Mouse (Mus musculus): ENCODE data around the gene Sftpa1. TPM values are rescaled to one million over a fixed set of nuclear protein-coding genes. Genes with fewer than 3 reads are reported as not detected.

The Sftpa1 gene
- total RNA-seq, 1 experiment = not detected

DNA sequence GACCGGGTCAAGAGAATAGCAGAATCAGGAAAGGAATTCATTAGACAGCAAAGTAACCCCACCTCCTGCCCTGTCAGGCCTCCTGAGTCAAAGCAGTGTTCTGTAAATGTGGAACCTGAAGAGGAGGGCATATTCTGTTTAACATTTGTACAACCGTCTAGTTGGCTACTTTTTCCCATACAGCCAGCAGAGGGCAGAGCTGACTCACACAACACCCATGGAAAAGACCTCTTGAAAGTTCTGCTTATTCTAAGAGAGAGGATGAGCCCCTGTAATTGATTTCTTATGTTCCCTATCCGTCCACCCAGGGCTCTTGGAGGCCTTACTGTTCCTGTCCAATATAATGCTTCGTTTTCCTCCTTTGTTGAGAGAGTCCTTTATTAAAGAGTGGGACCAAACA, 3.6 kb upstream of the Sftpa1 start:
- Histone ChIP-seq H3K36me3 (ENCODE audit: control insufficient read depth, insufficient read depth, low read length, poor library complexity, severe bottlenecking) (no peaks in the 10 kb centered on the region), H3K27ac (ENCODE audit: insufficient read depth, low read depth, low read length, poor library complexity, severe bottlenecking) (no peak overlapping the region), H3K9ac (ENCODE audit: insufficient read depth, low read depth, low read length, poor library complexity, severe bottlenecking) (no peak overlapping the region), H3K9me3 (ENCODE audit: control insufficient read depth, insufficient read depth, low read depth, low read length) (no peaks in the 10 kb centered on the region), H3K4me3 (ENCODE audit: insufficient read depth in 1 of 2, low read depth in 1 of 2, low read length in 2 of 2, poor library complexity in 1 of 2, severe bottlenecking in 1 of 2) (no peak overlapping the region), H3K4me1 (ENCODE audit: control insufficient read depth in 2 of 2, insufficient read depth in 2 of 2, low read length in 2 of 2, poor library complexity in 1 of 2) (no peaks in the 10 kb centered on the region)
- in situ Hi-C loops (cut with MboI; ENCODE audit: low sequenced_read_pairs in 2 of 2, unreplicated experiment in 2 of 2) = no loop called here
- peak; percentile 40 for DNase-seq (ENCODE audit: low read depth, low spot score)
- TF ChIP-seq ZC3H11A (IDR thresholded peaks at IDR 0.05; ENCODE audit: borderline replicate concordance, low read depth, low read length) (peak; percentile 52; the same call in 1 of the 2 replicates), ZNF384 (IDR thresholded peaks at IDR 0.05; ENCODE audit: low read depth, low read length) (no peak), HCFC1 (IDR thresholded peaks at IDR 0.05; ENCODE audit: borderline replicate concordance, insufficient read depth, low read length) (no peak), CHD2 (IDR thresholded peaks at IDR 0.05; ENCODE audit: low read depth, low read length) (no peak), MAFK (IDR thresholded peaks at IDR 0.05; ENCODE audit: insufficient read depth, low read depth, low read length) (no peak)

DNA sequence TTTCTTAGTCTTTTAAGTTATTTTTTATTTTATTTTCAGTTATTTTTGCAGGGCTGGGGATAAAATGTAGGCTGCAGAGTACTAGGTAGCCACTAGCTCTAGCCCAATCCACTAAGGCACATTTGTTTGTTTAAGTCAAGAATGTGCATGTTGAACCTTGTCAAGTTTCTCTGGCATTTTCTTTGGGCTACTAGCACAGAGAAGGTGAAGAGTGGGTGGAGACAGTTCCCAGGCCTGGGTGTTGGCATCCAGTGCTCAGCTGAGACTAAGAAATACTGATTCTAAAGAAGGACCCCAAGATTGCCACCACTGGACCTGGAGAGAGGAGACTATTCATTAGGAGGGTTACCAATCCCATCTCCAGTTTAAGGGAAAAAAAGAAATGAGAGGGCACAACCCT, 5.4 kb downstream of the Sftpa1 start:
- in situ Hi-C loops (cut with MboI; ENCODE audit: low sequenced_read_pairs in 2 of 2, unreplicated experiment in 2 of 2) = no loop called here
- H3K4me3 ChIP-seq (ENCODE audit: insufficient read depth in 1 of 2, low read depth in 1 of 2, low read length in 2 of 2, poor library complexity in 1 of 2, severe bottlenecking in 1 of 2) = no peak overlapping the region
- no peak overlapping the region for H3K27ac ChIP-seq (ENCODE audit: insufficient read depth, low read depth, low read length, poor library complexity, severe bottlenecking)
- no peak overlapping the region for H3K9ac ChIP-seq (ENCODE audit: insufficient read depth, low read depth, low read length, poor library complexity, severe bottlenecking)
- TF ChIP-seq ZC3H11A (IDR thresholded peaks at IDR 0.05; ENCODE audit: borderline replicate concordance, low read depth, low read length) (no peak), MAFK (IDR thresholded peaks at IDR 0.05; ENCODE audit: insufficient read depth, low read depth, low read length) (no peak), ZNF384 (IDR thresholded peaks at IDR 0.05; ENCODE audit: low read depth, low read length) (no peak), CHD2 (IDR thresholded peaks at IDR 0.05; ENCODE audit: low read depth, low read length) (no peak), HCFC1 (IDR thresholded peaks at IDR 0.05; ENCODE audit: borderline replicate concordance, insufficient read depth, low read length) (no peak)
- no peaks in the 10 kb centered on the region for H3K9me3 ChIP-seq (ENCODE audit: control insufficient read depth, insufficient read depth, low read depth, low read length)
- DNase-seq (ENCODE audit: low read depth, low spot score) = no peak
- H3K36me3 ChIP-seq (ENCODE audit: control insufficient read depth, insufficient read depth, low read length, poor library complexity, severe bottlenecking) = no peaks in the 10 kb centered on the region
- H3K4me1 ChIP-seq (ENCODE audit: control insufficient read depth in 2 of 2, insufficient read depth in 2 of 2, low read length in 2 of 2, poor library complexity in 1 of 2) = no peaks in the 10 kb centered on the region

GRCm38 (mm10) chr14:41140686-41141085, 9.1 kb downstream of the Sftpa1 start:
- DNase-seq (ENCODE audit: low read depth, low spot score) = no peak
- no peak overlapping the region for H3K27ac ChIP-seq (ENCODE audit: insufficient read depth, low read depth, low read length, poor library complexity, severe bottlenecking)
- in situ Hi-C loops (cut with MboI; ENCODE audit: low sequenced_read_pairs in 2 of 2, unreplicated experiment in 2 of 2) = no loop called here
- TF ChIP-seq MAFK (IDR thresholded peaks at IDR 0.05; ENCODE audit: insufficient read depth, low read depth, low read length) (no peak), HCFC1 (IDR thresholded peaks at IDR 0.05; ENCODE audit: borderline replicate concordance, insufficient read depth, low read length) (no peak), ZC3H11A (IDR thresholded peaks at IDR 0.05; ENCODE audit: borderline replicate concordance, low read depth, low read length) (no peak), CHD2 (IDR thresholded peaks at IDR 0.05; ENCODE audit: low read depth, low read length) (no peak), ZNF384 (IDR thresholded peaks at IDR 0.05; ENCODE audit: low read depth, low read length) (no peak)
- H3K9me3 ChIP-seq (ENCODE audit: control insufficient read depth, insufficient read depth, low read depth, low read length) = no peaks in the 10 kb centered on the region
- H3K36me3 ChIP-seq (ENCODE audit: control insufficient read depth, insufficient read depth, low read length, poor library complexity, severe bottlenecking) = no peaks in the 10 kb centered on the region
- no peak overlapping the region for H3K4me3 ChIP-seq (ENCODE audit: insufficient read depth in 1 of 2, low read depth in 1 of 2, low read length in 2 of 2, poor library complexity in 1 of 2, severe bottlenecking in 1 of 2)
- no peak overlapping the region for H3K9ac ChIP-seq (ENCODE audit: insufficient read depth, low read depth, low read length, poor library complexity, severe bottlenecking)
- no peaks in the 10 kb centered on the region for H3K4me1 ChIP-seq (ENCODE audit: control insufficient read depth in 2 of 2, insufficient read depth in 2 of 2, low read length in 2 of 2, poor library complexity in 1 of 2)

DNA sequence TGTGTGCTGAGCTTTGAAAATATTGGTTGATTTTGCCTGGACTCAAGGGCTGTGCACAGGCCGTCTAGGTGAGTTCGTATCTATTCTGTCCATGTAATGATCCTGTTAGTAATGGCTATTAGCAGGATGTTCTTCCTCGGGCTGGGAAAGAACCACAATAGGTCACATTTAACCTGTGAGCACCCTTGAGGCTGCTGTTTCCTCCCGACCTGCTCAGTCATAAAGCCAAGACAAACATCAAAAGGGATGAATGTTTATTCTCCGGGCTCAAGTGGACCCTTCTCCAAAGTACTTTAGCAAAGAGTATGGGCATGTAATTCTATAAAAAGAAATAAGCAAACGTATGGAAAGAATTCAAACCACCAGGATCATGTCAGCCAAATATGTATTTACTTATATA, 14.5 kb downstream of the Sftpa1 start:
- DNase-seq (ENCODE audit: low read depth, low spot score) = no peak
- Histone ChIP-seq H3K9ac (ENCODE audit: insufficient read depth, low read depth, low read length, poor library complexity, severe bottlenecking) (no peak overlapping the region), H3K36me3 (ENCODE audit: control insufficient read depth, insufficient read depth, low read length, poor library complexity, severe bottlenecking) (no peaks in the 10 kb centered on the region), H3K9me3 (ENCODE audit: control insufficient read depth, insufficient read depth, low read depth, low read length) (no peaks in the 10 kb centered on the region), H3K4me1 (ENCODE audit: control insufficient read depth in 2 of 2, insufficient read depth in 2 of 2, low read length in 2 of 2, poor library complexity in 1 of 2) (no peaks in the 10 kb centered on the region), H3K4me3 (ENCODE audit: insufficient read depth in 1 of 2, low read depth in 1 of 2, low read length in 2 of 2, poor library complexity in 1 of 2, severe bottlenecking in 1 of 2) (no peak overlapping the region), H3K27ac (ENCODE audit: insufficient read depth, low read depth, low read length, poor library complexity, severe bottlenecking) (no peak overlapping the region)
- TF ChIP-seq HCFC1 (IDR thresholded peaks at IDR 0.05; ENCODE audit: borderline replicate concordance, insufficient read depth, low read length) (no peak), MAFK (IDR thresholded peaks at IDR 0.05; ENCODE audit: insufficient read depth, low read depth, low read length) (no peak), CHD2 (IDR thresholded peaks at IDR 0.05; ENCODE audit: low read depth, low read length) (no peak), ZNF384 (IDR thresholded peaks at IDR 0.05; ENCODE audit: low read depth, low read length) (no peak), ZC3H11A (IDR thresholded peaks at IDR 0.05; ENCODE audit: borderline replicate concordance, low read depth, low read length) (no peak)
- in situ Hi-C loops (cut with MboI; ENCODE audit: low sequenced_read_pairs in 2 of 2, unreplicated experiment in 2 of 2) = no loop called here

DNA sequence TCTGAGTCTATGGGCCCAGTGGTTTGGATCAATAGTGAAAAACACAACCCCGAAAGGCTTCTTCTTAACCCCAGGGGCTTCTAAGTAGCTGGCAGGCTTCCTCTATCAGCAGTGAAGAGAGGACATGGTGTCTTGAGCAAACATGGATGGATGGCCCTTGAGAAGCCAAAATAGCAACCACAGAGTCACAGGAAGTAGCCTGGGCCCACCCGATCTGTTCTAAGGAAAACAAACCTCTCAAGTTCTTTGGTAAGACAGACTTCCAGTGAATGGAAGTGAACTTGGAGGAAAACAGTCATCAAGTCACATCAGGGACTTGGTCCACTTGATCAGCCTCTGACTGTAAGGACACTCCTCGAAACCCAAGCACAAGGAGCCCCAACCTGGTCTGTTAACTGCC, 15.3 kb downstream of the Sftpa1 start:
- TF ChIP-seq MAFK (IDR thresholded peaks at IDR 0.05; ENCODE audit: insufficient read depth, low read depth, low read length) (no peak), ZNF384 (IDR thresholded peaks at IDR 0.05; ENCODE audit: low read depth, low read length) (no peak), ZC3H11A (IDR thresholded peaks at IDR 0.05; ENCODE audit: borderline replicate concordance, low read depth, low read length) (no peak), CHD2 (IDR thresholded peaks at IDR 0.05; ENCODE audit: low read depth, low read length) (no peak), HCFC1 (IDR thresholded peaks at IDR 0.05; ENCODE audit: borderline replicate concordance, insufficient read depth, low read length) (no peak)
- Histone ChIP-seq H3K9me3 (ENCODE audit: control insufficient read depth, insufficient read depth, low read depth, low read length) (no peaks in the 10 kb centered on the region), H3K27ac (ENCODE audit: insufficient read depth, low read depth, low read length, poor library complexity, severe bottlenecking) (no peak overlapping the region), H3K9ac (ENCODE audit: insufficient read depth, low read depth, low read length, poor library complexity, severe bottlenecking) (no peak overlapping the region), H3K4me3 (ENCODE audit: insufficient read depth in 1 of 2, low read depth in 1 of 2, low read length in 2 of 2, poor library complexity in 1 of 2, severe bottlenecking in 1 of 2) (no peak overlapping the region), H3K4me1 (ENCODE audit: control insufficient read depth in 2 of 2, insufficient read depth in 2 of 2, low read length in 2 of 2, poor library complexity in 1 of 2) (no peaks in the 10 kb centered on the region), H3K36me3 (ENCODE audit: control insufficient read depth, insufficient read depth, low read length, poor library complexity, severe bottlenecking) (no peaks in the 10 kb centered on the region)
- DNase-seq (ENCODE audit: low read depth, low spot score) = no peak
- in situ Hi-C loops (cut with MboI; ENCODE audit: low sequenced_read_pairs in 2 of 2, unreplicated experiment in 2 of 2) = no loop called here

Data from ES-E14 (cell line).